ENCODE assay signal across 11 mouse cellular contexts in the genomic region with DNA sequence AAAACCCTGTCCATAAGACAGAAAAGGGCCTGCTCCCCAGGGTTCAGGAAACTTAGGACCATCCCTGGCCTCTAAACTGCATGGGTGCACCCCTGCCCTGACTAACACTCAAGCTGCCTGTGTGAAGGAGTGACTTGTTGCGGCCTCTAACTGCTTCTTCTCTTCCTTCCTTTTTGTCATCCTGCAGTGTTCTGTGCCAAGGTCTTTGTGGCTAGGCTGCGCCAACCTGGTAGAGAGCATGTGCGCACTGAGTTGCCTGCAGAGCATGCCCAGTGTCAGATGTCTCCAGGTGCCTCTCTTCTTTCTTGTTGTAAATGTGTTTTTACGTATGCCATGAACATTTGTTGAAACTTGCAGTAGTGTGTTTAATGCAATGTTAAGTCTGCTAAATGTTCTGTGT. TPM values are rescaled to one million over a fixed set of nuclear protein-coding genes. Genes with fewer than 3 reads are reported as not detected.
DNase-seq lines count a peak whose midpoint lies in the region; ATAC-seq and TF ChIP-seq lines count a peak whose summit lies in the region.
"Had no signal": no experiment of that assay in that cellular context is flagged by ENCODE, and none has a peak within 500 bp of the region (broad histone marks: within the 10 kb centered on the region; RNA-seq: fewer than 3 reads in every experiment).

No protein-coding gene starts in this region.

- in situ Hi-C loops in ES-E14 (cut with MboI; ENCODE audit: low sequenced_read_pairs in 2 of 2, unreplicated experiment in 2 of 2) = no loop called here

- H3K27ac ChIP-seq in intestine, embryonic 15.5 days = 0 out of 2 replicates have a peak overlapping the region, but pooled peaks have one; percentile 13
- no peak overlapping the region for H3K27ac ChIP-seq in intestine, postnatal 0 days (ENCODE audit: low read depth, low read length)
- H3K27ac ChIP-seq in ES-E14 (ENCODE audit: insufficient read depth, low read depth, low read length, poor library complexity, severe bottlenecking) = peak overlapping the region; percentile 12; the same call in 1 of the 2 replicates
- H3K27ac ChIP-seq in bone marrow, adult 2 months (ENCODE audit: control insufficient read depth, insufficient read depth, low read depth, low read length, poor library complexity) = peak overlapping the region; percentile 33; the same call in 1 of the 2 replicates
- H3K27ac ChIP-seq: hindbrain, postnatal 0 days; lung, embryonic 15.5 days had no signal

- no peaks in the 10 kb centered on the region for H3K27me3 ChIP-seq in intestine, embryonic 15.5 days (replicated peaks)
- H3K27me3 ChIP-seq in intestine, postnatal 0 days (replicated peaks; ENCODE audit: control insufficient read depth, insufficient read depth, low read length) = no peaks in the 10 kb centered on the region
- H3K27me3 ChIP-seq: lung, embryonic 15.5 days had no signal

- no peak overlapping the region for H3K4me2 ChIP-seq in intestine, embryonic 15.5 days (replicated peaks)
- no peak overlapping the region for H3K4me2 ChIP-seq in intestine, postnatal 0 days (replicated peaks; ENCODE audit: low read depth)
- H3K4me2 ChIP-seq: lung, embryonic 15.5 days had no signal

- peaks cover 36% of the 10 kb centered on the region for H3K4me1 ChIP-seq in intestine, embryonic 15.5 days (replicated peaks)
- H3K4me1 ChIP-seq in intestine, postnatal 0 days (replicated peaks; ENCODE audit: control insufficient read depth, insufficient read depth, low read length) = 0 out of 2 replicates have a peak, but pooled peaks cover 4% of the 10 kb centered on the region
- peaks cover 13 to 15% of the 10 kb centered on the region in 2 experiments for H3K4me1 ChIP-seq in ES-E14 (ENCODE audit: control insufficient read depth in 2 of 2, insufficient read depth in 2 of 2, low read length in 2 of 2, poor library complexity in 1 of 2)
- H3K4me1 ChIP-seq in bone marrow, adult 2 months (ENCODE audit: control insufficient read depth, insufficient read depth, low read length) = peaks cover 3% of the 10 kb centered on the region

- intact Hi-C loops in heart, postnatal 25 days (cut with DNase I) = no loop called here

- TF ChIP-seq CTCF in intestine, postnatal 0 days (IDR thresholded peaks at IDR 0.05; ENCODE audit: low read depth) = no peak
- TF ChIP-seq CTCF in bone marrow, adult 2 months (IDR thresholded peaks at IDR 0.05; ENCODE audit: control insufficient read depth, insufficient read depth, low read length) = no peak

- no peak overlapping the region for H3K9ac ChIP-seq in intestine, embryonic 15.5 days
- H3K9ac ChIP-seq in intestine, postnatal 0 days (ENCODE audit: low read depth, low read length) = no peak overlapping the region
- H3K9ac ChIP-seq in ES-E14 (ENCODE audit: insufficient read depth, low read depth, low read length, poor library complexity, severe bottlenecking) = peak overlapping the region; percentile 3; the same call in 1 of the 2 replicates
- H3K9ac ChIP-seq: lung, embryonic 15.5 days had no signal

- H3K36me3 ChIP-seq in intestine, embryonic 15.5 days = no peaks in the 10 kb centered on the region
- no peaks in the 10 kb centered on the region for H3K36me3 ChIP-seq in intestine, postnatal 0 days (ENCODE audit: control insufficient read depth, insufficient read depth)
- no peaks in the 10 kb centered on the region for H3K36me3 ChIP-seq in ES-E14 (ENCODE audit: control insufficient read depth, insufficient read depth, low read length, poor library complexity, severe bottlenecking)
- H3K36me3 ChIP-seq: lung, embryonic 15.5 days had no signal

- 63% methylated on average over 4 of the region's 4 CpGs for WGBS in intestine, embryonic 15.5 days
- WGBS in intestine, postnatal 0 days = 76% methylated on average over 4 of the region's 4 CpGs
- WGBS in bone marrow, adult 2 months = 16% methylated on average over 4 of the region's 4 CpGs

- no peaks in the 10 kb centered on the region for H3K9me3 ChIP-seq in intestine, embryonic 15.5 days
- H3K9me3 ChIP-seq in intestine, postnatal 0 days (ENCODE audit: control insufficient read depth) = no peaks in the 10 kb centered on the region
- H3K9me3 ChIP-seq in ES-E14 (ENCODE audit: control insufficient read depth, insufficient read depth, low read depth, low read length) = no peaks in the 10 kb centered on the region
- H3K9me3 ChIP-seq: G1E; lung, embryonic 15.5 days had no signal

- no peak overlapping the region for H3K4me3 ChIP-seq in intestine, embryonic 15.5 days (replicated peaks)
- H3K4me3 ChIP-seq in intestine, postnatal 0 days (ENCODE audit: low read depth, low read length) = no peak overlapping the region
- H3K4me3 ChIP-seq in ES-E14 (ENCODE audit: insufficient read depth in 1 of 2, low read depth in 1 of 2, low read length in 2 of 2, poor library complexity in 1 of 2, severe bottlenecking in 1 of 2) = no peak overlapping the region
- no peak overlapping the region for H3K4me3 ChIP-seq in bone marrow, adult 2 months (replicated peaks; ENCODE audit: control insufficient read depth, low read depth, low read length)
- H3K4me3 ChIP-seq: lung, embryonic 15.5 days had no signal

- no peak for DNase-seq in ES-E14 (ENCODE audit: low read depth, low spot score)
- no peak for DNase-seq in layer of hippocampus, postnatal 14 days (ENCODE audit: low spot score in 2 of 2)
- no peak for DNase-seq in kidney, postnatal 10 days
- no peak for DNase-seq in heart, postnatal 25 days (ENCODE audit: low spot score)

- TF ChIP-seq POLR2A in bone marrow, adult 2 months (IDR thresholded peaks at IDR 0.05; ENCODE audit: borderline replicate concordance, control insufficient read depth, low read depth, low read length) = no peak

- 0 out of 2 replicates have a peak, but pooled peaks have one; percentile 37 for ATAC-seq in intestine, embryonic 15.5 days
- no peak for ATAC-seq in intestine, postnatal 0 days
- ATAC-seq in megakaryocyte, adult 5-6 weeks (ENCODE audit: poor library complexity, severe bottlenecking) = peak; percentile 51
- ATAC-seq: hindbrain, postnatal 0 days had no signal

TF ChIP-seq in ES-E14, 5 proteins besides CTCF, POLR2A, EP300 and RAD21:
- TF ChIP-seq ZNF384 (IDR thresholded peaks at IDR 0.05; ENCODE audit: low read depth, low read length) (no peak), HCFC1 (IDR thresholded peaks at IDR 0.05; ENCODE audit: borderline replicate concordance, insufficient read depth, low read length) (no peak), MAFK (IDR thresholded peaks at IDR 0.05; ENCODE audit: insufficient read depth, low read depth, low read length) (no peak), ZC3H11A (IDR thresholded peaks at IDR 0.05; ENCODE audit: borderline replicate concordance, low read depth, low read length) (no peak), CHD2 (IDR thresholded peaks at IDR 0.05; ENCODE audit: low read depth, low read length) (no peak)

RNA-seq across cellular contexts. Expression of a gene that starts 37.5 kb away (rescaled TPM):
- polyA plus RNA-seq in intestine, embryonic 15.5 days (2015; fragmentation: Nextera tagmentation; extraction: Ambion mirVana) = 59.8 and 65.7 TPM in 2 replicates
- 33.8 and 34.0 TPM in 2 replicates for polyA plus RNA-seq in intestine, postnatal 0 days (2015; fragmentation: Nextera tagmentation; extraction: Ambion mirVana)
- 37.7 and 45.8 TPM in 2 replicates for total RNA-seq in ES-E14 (2012; rRNA removed)
- polyA plus RNA-seq in bone marrow, adult 2 months (2011; ENCODE audit: insufficient read depth, insufficient read length, low replicate concordance, missing spikeins) = 9.4 and 12.8 TPM in 2 replicates
- total RNA-seq in megakaryocyte, adult 5-6 weeks (2015) = 30.0 and 30.4 TPM in 2 replicates
- 47.0 and 52.8 TPM in 2 replicates for total RNA-seq in megakaryocyte, adult 5-6 weeks (2017)
- 100 to 1,000 TPM; 130 to 137 TPM for total RNA-seq in layer of hippocampus, postnatal 14 days (2021)
- total RNA-seq in heart, postnatal 25 days (2021) = 10 to 100 TPM; 50.1 to 51.0 TPM
